Mouse (Mus musculus): ENCODE results near the gene E2f2. TPM values are rescaled to one million over a fixed set of nuclear protein-coding genes. Genes with fewer than 3 reads are reported as not detected.

The E2f2 gene
- polyA plus RNA-seq, 1 experiment from 2014 or later = 1.3 TPM

GRCm38 (mm10) chr4:136170401-136170800, 1.8 kb upstream of the E2f2 start:
- H3K4me2 ChIP-seq (replicated peaks) = no peak overlapping the region
- H3K9ac ChIP-seq = no peak overlapping the region
- 83% methylated on average over 4 of the region's 4 CpGs for WGBS

GRCm38 (mm10) chr4:136171455-136171854, 739 bp upstream of the E2f2 start:
- Histone ChIP-seq H3K4me1 (replicated peaks; ENCODE audit: control insufficient read depth, insufficient read depth, low read length) (0 out of 2 replicates have a peak, but pooled peaks cover 6% of the 10 kb centered on the region), H3K9me3 (ENCODE audit: control insufficient read depth, low read length) (no peaks in the 10 kb centered on the region), H3K27ac (no peak overlapping the region), H3K9ac (peak overlapping the region; percentile 60), H3K4me2 (replicated peaks) (peak overlapping the region; percentile 100), H3K36me3 (replicated peaks; ENCODE audit: control insufficient read depth, insufficient read depth) (no peaks in the 10 kb centered on the region), H3K27me3 (ENCODE audit: control insufficient read depth, insufficient read depth, low read length) (no peaks in the 10 kb centered on the region), H3K4me3 (replicated peaks; ENCODE audit: low read length) (peak overlapping the region; percentile 49)
- DNase-seq (ENCODE audit: low spot score) = no peak
- WGBS = 16% methylated on average over 12 of the region's 12 CpGs
- ATAC-seq (ENCODE audit: low FRiP score) = peak; percentile 26; the same call in 1 of the 2 replicates

More at GRCm38 (mm10) chr4:136170401-136170800, 1.8 kb upstream of the E2f2 start:
- no peak for DNase-seq (ENCODE audit: low spot score)
- Histone ChIP-seq H3K4me1 (replicated peaks; ENCODE audit: control insufficient read depth, insufficient read depth, low read length) (0 out of 2 replicates have a peak, but pooled peaks cover 6% of the 10 kb centered on the region), H3K27ac (no peak overlapping the region), H3K9me3 (ENCODE audit: control insufficient read depth, low read length) (no peaks in the 10 kb centered on the region), H3K4me3 (replicated peaks; ENCODE audit: low read length) (no peak overlapping the region), H3K36me3 (replicated peaks; ENCODE audit: control insufficient read depth, insufficient read depth) (no peaks in the 10 kb centered on the region), H3K27me3 (ENCODE audit: control insufficient read depth, insufficient read depth, low read length) (no peaks in the 10 kb centered on the region)
- ATAC-seq (ENCODE audit: low FRiP score) = no peak

- no peak overlapping the region for H3K27ac ChIP-seq
- ATAC-seq (ENCODE audit: low FRiP score) = 0 out of 2 replicates have a peak, but pooled peaks have one; percentile 17
Measured at GRCm38 (mm10) chr4:136172542-136173209, 482 bp downstream of the E2f2 start.

GRCm38 (mm10) chr4:136173210-136173715, 1.1 kb downstream of the E2f2 start:
- Histone ChIP-seq H3K27me3 (ENCODE audit: control insufficient read depth, insufficient read depth, low read length) (no peaks in the 10 kb centered on the region), H3K27ac (no peak overlapping the region), H3K9me3 (ENCODE audit: control insufficient read depth, low read length) (no peaks in the 10 kb centered on the region), H3K9ac (peak overlapping the region; percentile 42; the same call in 1 of the 2 replicates), H3K4me3 (replicated peaks; ENCODE audit: low read length) (peak overlapping the region; percentile 49), H3K36me3 (replicated peaks; ENCODE audit: control insufficient read depth, insufficient read depth) (no peaks in the 10 kb centered on the region), H3K4me2 (replicated peaks) (peak overlapping the region; percentile 100), H3K4me1 (replicated peaks; ENCODE audit: control insufficient read depth, insufficient read depth, low read length) (peaks cover 11% of the 10 kb centered on the region; the same call in 1 of the 2 replicates)
- WGBS = 2% methylated on average over 14 of the region's 14 CpGs
- no peak for DNase-seq (ENCODE audit: low spot score)
- ATAC-seq (ENCODE audit: low FRiP score) = no peak

More at GRCm38 (mm10) chr4:136172542-136173209, 482 bp downstream of the E2f2 start:
- H3K4me2 ChIP-seq (replicated peaks) = peak overlapping the region; percentile 100
- H3K36me3 ChIP-seq (replicated peaks; ENCODE audit: control insufficient read depth, insufficient read depth) = no peaks in the 10 kb centered on the region
- peaks cover 6% of the 10 kb centered on the region; the same call in 1 of the 2 replicates for H3K4me1 ChIP-seq (replicated peaks; ENCODE audit: control insufficient read depth, insufficient read depth, low read length)
- WGBS = under 1% methylated on average over 48 of the region's 67 CpGs
- H3K4me3 ChIP-seq (replicated peaks; ENCODE audit: low read length) = peak overlapping the region; percentile 49
- H3K27me3 ChIP-seq (ENCODE audit: control insufficient read depth, insufficient read depth, low read length) = no peaks in the 10 kb centered on the region
- H3K9me3 ChIP-seq (ENCODE audit: control insufficient read depth, low read length) = no peaks in the 10 kb centered on the region
- DNase-seq (ENCODE audit: low spot score) = peak; percentile 55
- peak overlapping the region; percentile 42 for H3K9ac ChIP-seq

GRCm38 (mm10) chr4:136174216-136175193, 2.3 kb downstream of the E2f2 start:
- Histone ChIP-seq H3K9me3 (ENCODE audit: control insufficient read depth, low read length) (no peaks in the 10 kb centered on the region), H3K36me3 (replicated peaks; ENCODE audit: control insufficient read depth, insufficient read depth) (no peaks in the 10 kb centered on the region), H3K27me3 (ENCODE audit: control insufficient read depth, insufficient read depth, low read length) (no peaks in the 10 kb centered on the region), H3K4me3 (replicated peaks; ENCODE audit: low read length) (no peak overlapping the region), H3K4me2 (replicated peaks) (peak overlapping the region; percentile 100), H3K4me1 (replicated peaks; ENCODE audit: control insufficient read depth, insufficient read depth, low read length) (peaks cover 11% of the 10 kb centered on the region; the same call in 1 of the 2 replicates), H3K27ac (no peak overlapping the region), H3K9ac (no peak overlapping the region)
- ATAC-seq (ENCODE audit: low FRiP score) (no peak), DNase-seq (ENCODE audit: low spot score) (no peak)
- WGBS = 58% methylated on average over 13 of the region's 13 CpGs

GRCm38 (mm10) chr4:136176022-136176552, 3.9 kb downstream of the E2f2 start:
- Histone ChIP-seq H3K36me3 (replicated peaks; ENCODE audit: control insufficient read depth, insufficient read depth) (no peaks in the 10 kb centered on the region), H3K27me3 (ENCODE audit: control insufficient read depth, insufficient read depth, low read length) (no peaks in the 10 kb centered on the region), H3K9me3 (ENCODE audit: control insufficient read depth, low read length) (no peaks in the 10 kb centered on the region), H3K4me2 (replicated peaks) (no peak overlapping the region), H3K4me3 (replicated peaks; ENCODE audit: low read length) (no peak overlapping the region), H3K4me1 (replicated peaks; ENCODE audit: control insufficient read depth, insufficient read depth, low read length) (peaks cover 25% of the 10 kb centered on the region; the same call in 1 of the 2 replicates), H3K9ac (no peak overlapping the region), H3K27ac (no peak overlapping the region)
- ATAC-seq (ENCODE audit: low FRiP score) = no peak
- 76% methylated on average over 10 of the region's 10 CpGs for WGBS
- no peak for DNase-seq (ENCODE audit: low spot score)

- Histone ChIP-seq H3K4me3 (replicated peaks; ENCODE audit: low read length) (no peak overlapping the region), H3K36me3 (replicated peaks; ENCODE audit: control insufficient read depth, insufficient read depth) (no peaks in the 10 kb centered on the region), H3K27ac (no peak overlapping the region), H3K27me3 (ENCODE audit: control insufficient read depth, insufficient read depth, low read length) (no peaks in the 10 kb centered on the region), H3K9ac (no peak overlapping the region), H3K9me3 (ENCODE audit: control insufficient read depth, low read length) (no peaks in the 10 kb centered on the region), H3K4me1 (replicated peaks; ENCODE audit: control insufficient read depth, insufficient read depth, low read length) (peaks cover 25% of the 10 kb centered on the region; the same call in 1 of the 2 replicates), H3K4me2 (replicated peaks) (no peak overlapping the region)
- no peak for DNase-seq (ENCODE audit: low spot score)
- 41% methylated on average over 8 of the region's 8 CpGs for whole genome bisulfite sequencing
- no peak for ATAC-seq (ENCODE audit: low FRiP score)
Measured at GRCm38 (mm10) chr4:136177244-136177611, 5.0 kb downstream of the E2f2 start.

- Histone ChIP-seq H3K36me3 (replicated peaks; ENCODE audit: control insufficient read depth, insufficient read depth) (no peaks in the 10 kb centered on the region), H3K9ac (no peak overlapping the region), H3K27ac (peak overlapping the region; percentile 17; the same call in 1 of the 2 replicates), H3K4me1 (replicated peaks; ENCODE audit: control insufficient read depth, insufficient read depth, low read length) (peaks cover 21% of the 10 kb centered on the region; the same call in 1 of the 2 replicates), H3K27me3 (ENCODE audit: control insufficient read depth, insufficient read depth, low read length) (no peaks in the 10 kb centered on the region), H3K9me3 (ENCODE audit: control insufficient read depth, low read length) (no peaks in the 10 kb centered on the region), H3K4me2 (replicated peaks) (no peak overlapping the region), H3K4me3 (replicated peaks; ENCODE audit: low read length) (no peak overlapping the region)
- DNase-seq (ENCODE audit: low spot score) = no peak
- ATAC-seq (ENCODE audit: low FRiP score) = no peak
- 42% methylated on average over 11 of the region's 11 CpGs for WGBS
Measured at GRCm38 (mm10) chr4:136177612-136178474, 5.6 kb downstream of the E2f2 start.

Measured in hindbrain, embryonic 14.5 days (tissue).